Mouse (Mus musculus): Measurements from ENCODE around the gene Elp1.

Elp1 gene

DNA sequence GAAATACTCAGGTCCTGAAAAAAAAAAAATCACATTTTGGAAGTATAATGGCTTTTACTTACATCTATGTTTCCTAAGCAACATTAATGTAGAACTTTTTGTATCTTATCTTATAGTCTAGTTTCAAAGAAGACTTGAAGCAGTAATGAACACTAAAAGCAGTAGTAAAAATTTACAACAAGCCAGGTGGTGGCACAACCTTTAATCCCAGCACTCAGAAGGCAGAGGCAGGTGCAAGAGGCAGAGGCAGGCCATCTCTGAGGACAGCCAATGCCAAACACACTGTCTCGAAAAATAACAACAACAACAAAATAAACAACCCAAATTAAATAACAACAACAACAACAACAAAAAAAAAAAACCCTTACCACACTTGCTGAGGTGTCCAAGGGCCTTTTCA, 31.1 kb downstream of the Elp1 start:
- intact Hi-C loops (cut with DNase I) = no loop called here

DNA sequence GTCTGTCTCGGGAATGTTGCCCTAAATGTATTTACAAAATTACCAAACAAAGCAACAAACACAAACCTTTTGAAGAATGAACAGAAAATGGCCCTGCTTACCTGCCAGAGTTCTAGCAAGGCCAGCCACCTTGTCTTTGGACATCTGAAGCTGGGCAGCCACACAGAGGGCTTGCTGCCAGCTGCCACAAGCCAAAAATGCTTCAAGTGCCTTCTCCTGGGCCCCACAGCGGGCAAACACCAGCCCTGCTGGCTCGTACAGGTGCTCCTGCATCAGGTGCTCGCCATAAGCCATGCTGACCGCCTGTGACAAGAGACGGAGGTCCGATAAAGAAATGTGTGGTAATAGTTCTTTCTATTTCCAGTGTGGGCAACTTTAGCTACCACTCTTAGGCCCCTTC, 33.2 kb downstream of the Elp1 start:
- intact Hi-C loops (cut with DNase I) = no loop called here

DNA sequence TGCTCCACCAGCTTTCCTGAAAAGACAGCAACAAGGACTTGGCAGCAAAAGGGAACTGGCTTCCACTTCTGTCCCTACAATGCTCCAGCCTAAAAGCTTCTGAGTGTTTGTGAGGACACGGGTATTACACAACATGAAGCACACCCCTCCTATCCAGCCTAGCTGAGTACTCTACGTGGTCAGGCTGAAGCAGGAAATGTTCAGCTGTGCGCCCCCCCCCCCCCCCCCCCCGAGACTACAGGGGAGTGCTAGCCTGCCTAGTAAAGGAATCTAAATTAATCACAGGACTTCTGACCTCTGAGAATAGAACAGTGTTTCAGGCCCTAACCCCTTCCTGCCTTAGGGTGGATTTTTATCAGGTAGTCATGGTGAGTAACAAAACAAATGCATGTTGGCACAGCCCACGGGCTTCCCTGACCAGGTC, 34.3 kb downstream of the Elp1 start:
- intact Hi-C loops (cut with DNase I) = no loop called here

DNA sequence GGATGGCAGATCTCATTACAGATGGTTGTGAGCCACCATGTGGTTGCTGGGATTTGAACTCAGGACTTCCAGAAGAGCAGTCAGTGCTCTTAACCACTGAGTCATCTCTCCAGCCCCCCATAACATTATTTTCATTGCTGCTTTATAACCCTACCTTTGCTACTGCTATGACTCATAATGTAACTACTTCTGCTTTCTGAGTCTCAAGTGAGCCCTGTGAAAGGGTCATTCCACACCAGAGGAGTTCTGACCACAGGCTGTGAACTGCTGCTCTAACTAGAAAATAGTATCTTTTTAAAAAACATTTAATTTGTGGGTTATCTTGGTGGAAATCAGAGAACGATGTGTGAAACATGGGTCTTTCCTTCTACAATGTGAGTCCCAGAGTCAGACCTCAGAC, 44.4 kb downstream of the Elp1 start:
- intact Hi-C loops (cut with DNase I) = no loop called here

DNA sequence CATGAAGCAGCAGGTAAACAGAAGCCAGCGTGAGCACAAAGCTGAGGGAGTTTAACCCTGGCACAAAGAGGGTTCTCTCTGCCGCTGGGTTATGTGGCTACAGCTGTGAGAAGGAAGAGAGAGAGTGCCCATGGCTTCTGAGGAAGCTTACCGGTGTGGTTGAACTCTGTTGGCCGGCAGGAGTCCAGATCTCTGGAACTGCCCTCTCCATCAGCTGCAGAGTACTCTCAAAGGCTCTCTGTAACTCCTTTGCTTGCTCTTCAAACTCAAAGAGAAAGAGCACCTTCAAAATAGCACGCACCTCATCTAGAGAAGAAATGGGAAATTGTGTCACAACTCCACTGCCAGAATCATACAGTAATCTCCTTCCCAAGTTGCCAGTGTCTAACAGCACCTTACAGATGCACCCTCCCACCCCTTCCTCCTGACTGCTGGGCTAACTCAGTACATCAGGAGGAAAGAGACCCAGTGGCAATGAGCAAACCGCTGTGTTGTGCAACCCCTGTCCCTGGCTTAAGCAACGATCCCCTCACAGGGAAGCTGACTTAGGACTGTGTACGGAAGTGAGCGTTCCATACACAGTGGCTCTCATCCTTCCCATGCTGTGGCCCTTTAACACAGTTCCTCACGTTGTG, 45.0 kb downstream of the Elp1 start:
- intact Hi-C loops (cut with DNase I) = no loop called here

DNA sequence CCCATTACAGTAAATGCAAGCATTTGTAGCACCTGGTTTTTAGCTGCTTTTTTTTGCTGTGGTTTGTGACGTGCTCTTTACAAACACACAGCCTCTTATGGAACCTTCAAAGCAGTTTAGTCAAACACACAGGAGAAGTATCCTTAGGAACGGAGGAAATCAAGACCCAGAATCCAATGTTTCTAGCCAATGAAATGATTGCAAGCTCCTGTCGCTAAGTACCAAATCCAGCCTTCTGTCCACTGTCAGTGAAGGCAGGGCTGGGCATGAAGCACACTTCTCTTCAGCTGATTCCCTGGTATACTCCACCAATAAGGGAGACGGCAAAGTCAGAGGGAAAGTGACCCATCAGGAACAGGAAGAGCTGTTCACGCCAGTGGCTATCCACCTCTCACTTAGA, 46.1 kb downstream of the Elp1 start:
- intact Hi-C loops (cut with DNase I) = no loop called here

DNA sequence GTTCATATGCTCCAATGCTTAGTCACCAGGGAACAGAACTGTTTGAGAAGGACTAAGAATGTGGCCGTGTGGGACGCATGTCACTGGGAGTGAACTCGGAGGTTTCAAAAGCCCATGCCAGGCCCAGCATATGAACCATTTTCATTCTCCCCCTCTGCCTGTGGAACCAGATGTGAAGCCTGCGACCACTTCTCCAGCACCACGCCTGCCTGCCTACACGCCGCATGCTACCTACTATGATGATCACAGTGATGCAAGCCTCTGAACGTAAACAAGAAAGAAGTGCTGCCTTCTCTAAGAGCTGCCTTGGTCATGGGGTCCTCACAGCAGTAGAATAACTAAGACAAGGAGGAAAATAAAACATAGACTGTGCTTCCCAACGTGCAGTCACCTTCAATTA, 54.7 kb downstream of the Elp1 start:
- intact Hi-C loops (cut with DNase I) = no loop called here

DNA sequence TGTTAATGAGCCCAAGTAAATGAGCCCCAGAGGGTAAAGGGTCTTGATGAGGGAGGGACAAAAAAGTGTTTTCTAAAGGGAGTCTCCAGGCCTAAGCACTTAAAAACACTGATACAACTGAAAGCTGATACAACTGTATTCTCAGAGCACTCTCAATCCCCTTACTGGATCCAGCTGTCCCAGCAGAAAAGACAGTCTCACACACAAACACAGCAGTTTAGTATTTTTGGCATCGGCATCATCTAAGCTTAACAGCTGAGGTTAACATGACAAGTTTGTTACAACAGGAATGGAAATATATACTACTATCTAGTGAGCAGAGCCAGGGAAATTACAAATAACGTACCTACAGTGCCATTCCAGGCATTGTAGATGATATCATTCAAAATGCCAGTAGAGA, 55.8 kb downstream of the Elp1 start:
- intact Hi-C loops (cut with DNase I) = no loop called here

DNA sequence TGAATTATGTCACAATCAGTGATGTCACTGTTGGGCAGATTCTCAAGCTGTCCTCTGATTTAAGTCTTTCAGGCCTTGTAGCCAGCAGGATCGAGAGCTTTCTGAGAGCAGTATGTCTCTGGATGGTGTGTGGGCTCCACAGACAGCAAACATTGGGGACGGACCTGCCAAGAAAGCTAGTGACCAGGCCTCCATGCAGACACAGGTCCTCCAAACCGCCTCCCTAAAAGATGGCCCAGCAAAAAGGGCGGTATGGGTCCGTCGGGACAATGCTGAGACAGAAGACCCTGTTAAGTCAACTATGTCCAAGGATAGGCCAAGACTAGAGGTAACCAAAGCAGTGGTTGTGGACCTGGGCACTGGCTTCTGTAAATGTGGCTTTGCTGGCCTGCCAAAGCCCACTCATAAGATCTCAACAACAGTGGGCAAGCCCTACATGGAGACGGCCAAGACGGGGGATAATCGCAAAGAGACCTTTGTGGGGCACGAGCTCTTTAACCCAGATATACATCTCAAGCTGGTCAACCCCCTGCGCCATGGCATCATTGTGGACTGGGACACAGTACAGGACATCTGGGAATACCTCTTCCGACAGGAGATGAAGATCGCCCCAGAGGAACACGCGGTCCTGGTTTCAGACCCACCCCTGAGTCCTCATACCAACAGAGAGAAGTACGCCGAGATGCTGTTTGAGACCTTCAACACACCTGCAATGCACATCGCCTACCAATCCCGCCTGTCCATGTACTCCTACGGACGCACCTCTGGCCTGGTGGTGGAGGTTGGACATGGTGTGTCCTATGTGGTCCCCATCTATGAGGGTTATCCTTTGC, 58.6 kb downstream of the Elp1 start, which contains the start of gene Actl7a:
TSS of gene Actl7a (plus strand) at position 51 of the 833 bp plus-strand sequence.
- intact Hi-C loops (cut with DNase I) = no loop called here

DNA sequence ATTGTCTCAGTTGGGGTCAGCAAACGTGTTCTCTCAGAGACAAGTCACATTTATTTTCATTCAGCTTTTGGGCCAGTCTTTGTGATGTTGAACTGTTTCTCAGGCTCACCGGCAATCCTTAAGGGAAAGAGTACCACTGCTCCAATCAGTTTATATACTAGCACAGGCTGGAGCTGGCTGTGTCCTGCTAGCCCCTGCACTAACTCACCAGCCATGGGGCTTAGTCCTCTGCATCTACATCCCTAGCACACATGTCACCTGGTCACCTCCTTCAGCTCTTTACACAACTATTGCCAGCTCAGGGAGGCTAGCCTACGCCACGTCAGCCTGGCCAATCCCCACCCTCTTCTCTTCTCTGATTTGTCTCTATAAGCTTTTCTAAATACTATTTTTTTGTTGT, 59.4 kb downstream of the Elp1 start:
- intact Hi-C loops (cut with DNase I) = no loop called here

DNA sequence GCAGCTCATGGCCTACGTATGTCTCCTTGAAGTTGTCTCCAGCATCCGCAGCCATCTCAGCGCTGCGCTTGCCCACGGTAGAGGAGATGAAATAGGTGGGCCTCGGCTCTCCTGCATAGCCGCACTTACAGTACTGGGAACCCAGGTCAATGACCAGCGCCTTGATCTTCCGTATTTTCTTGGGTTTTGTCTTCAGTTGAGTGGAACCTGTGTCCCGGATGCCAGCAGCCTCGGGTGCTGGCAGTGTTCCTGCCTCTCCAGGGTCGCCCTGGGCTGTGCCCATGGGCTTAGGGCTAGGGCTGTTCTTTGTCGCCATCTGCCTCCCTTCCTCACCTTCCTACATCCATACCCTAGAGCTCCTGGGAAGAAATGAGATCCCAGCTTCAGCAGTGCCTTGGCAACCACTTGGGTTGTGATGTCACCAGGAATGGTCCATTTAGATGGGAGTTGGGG, 61.1 kb downstream of the Elp1 start, which contains the start of gene Actl7b:
TSS of gene Actl7b (minus strand) at position 403 of the 453 bp plus-strand sequence.
- intact Hi-C loops (cut with DNase I) = no loop called here

DNA sequence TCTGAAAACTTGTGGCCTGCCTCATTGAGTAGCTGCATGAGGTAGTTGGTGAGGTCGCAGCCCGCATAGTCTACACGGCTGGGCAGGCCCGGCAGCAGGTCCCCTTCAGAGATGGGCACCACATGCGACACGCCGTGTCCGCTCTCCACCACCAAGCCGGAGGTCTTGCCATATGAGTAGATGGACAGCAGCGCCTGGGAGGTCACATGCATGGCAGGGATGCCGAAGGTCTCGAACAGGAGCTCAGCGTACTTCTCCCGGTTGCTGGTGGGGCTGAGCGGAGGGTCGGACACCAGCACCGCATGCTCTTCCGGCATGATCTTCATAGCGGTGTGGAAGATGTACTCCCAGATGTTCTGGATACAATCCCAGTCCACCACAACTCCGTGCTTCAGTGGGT, 61.5 kb downstream of the Elp1 start:
- intact Hi-C loops (cut with DNase I) = no loop called here

DNA sequence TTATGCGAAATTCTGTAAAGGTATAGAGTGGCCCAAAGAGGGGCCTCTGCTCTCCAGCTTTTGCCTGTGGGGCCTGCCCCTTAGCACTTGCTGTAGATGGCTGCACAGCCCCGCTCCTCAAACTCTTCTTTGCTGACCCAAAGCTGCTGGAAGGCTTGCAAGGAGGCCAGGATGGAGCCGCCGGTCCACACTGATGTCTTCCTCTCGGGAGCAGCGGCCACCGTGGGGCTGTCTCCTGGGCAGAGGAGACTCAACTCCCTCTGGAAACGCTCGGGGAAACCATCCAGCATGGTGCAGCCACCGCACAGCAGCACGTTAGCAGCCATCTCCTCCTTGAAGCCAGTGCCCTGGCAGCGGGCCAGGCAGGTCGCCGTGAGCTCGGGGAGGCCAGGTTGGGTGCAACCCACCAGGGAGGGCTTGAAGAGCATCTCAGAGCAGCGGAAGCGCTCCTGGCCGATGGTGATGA, 62.1 kb downstream of the Elp1 start, which contains the start of gene Gm26657:
TSS of gene Gm26657 (plus strand) at position 51 of the 466 bp plus-strand sequence.
- intact Hi-C loops (cut with DNase I) = no loop called here

DNA sequence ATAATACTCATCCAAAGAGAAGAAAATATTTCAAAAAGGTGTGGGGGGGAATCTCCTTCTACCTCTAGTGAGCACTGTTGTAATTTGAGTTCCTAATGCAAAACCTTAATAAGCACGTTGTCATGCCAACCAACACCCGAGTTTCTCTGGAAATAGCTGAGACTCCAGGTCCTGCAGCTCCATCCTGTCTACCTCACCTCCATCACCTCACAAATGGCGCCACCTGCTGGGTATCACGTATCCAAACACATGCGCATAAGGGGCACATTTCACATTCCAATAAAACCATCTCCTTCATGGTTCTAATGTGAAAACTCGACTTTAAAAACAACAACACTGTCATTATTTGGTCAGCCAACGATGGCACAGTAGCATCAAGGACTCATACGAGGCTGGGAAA, 76.3 kb downstream of the Elp1 start:
- intact Hi-C loops (cut with DNase I) = no loop called here

DNA sequence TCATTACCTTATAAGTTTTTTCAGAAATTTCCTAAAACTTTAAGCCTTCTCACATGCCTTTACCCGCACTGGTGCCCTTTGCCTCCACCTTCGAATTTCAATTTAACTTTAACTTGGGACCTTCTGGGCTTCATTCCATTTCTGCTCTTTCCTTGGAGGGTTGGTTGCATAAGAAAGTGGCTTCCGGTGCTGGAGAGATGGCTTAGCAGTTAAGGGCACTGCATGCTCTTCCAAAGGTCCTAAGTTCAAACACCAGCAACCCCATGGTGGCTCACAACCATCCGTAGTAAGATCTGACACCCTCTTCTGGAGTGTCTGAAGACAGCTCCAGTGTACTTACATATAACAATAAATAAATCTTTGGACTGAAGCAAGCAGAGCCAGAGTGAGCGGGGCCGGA, 78.9 kb downstream of the Elp1 start:
- intact Hi-C loops (cut with DNase I) = no loop called here

DNA sequence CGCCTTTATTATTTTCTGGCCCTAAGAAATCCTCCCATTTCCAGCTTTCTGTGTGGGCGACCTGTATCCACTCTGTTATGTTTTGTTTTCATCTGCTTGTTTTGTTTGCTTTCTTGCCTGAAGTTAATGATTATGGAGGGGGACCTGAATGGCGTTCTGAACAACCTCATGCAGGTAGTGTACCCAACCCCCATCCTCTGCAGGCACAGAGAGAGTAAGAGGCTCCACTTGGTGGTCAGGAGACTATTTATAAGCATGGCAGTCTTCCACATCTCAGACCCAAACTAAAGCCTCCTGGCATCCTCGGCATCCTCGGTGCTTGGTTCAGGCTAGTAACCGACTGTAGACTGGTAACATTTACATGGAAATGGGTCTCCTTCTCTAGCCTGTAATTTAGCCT, 79.8 kb downstream of the Elp1 start:
- intact Hi-C loops (cut with DNase I) = no loop called here

DNA sequence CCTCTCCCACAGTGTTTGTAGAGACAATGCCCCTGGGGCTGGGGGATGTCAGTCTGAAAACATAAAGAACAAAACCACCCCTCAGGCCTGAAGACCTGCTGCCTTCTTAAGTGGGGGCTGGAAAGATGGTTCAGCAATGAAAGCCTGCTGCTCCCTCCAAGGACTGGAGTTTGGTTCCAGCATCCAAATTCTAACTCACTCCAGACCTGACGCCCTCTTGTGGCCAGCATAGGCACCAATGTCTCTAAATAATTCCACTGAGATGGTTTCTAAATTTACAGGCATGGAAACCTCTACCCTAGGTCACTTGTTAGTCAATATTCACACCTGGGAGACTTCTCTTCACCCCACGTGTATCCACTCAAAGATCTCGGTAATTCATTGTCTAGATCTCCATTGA, 80.7 kb downstream of the Elp1 start:
- intact Hi-C loops (cut with DNase I) = no loop called here

DNA sequence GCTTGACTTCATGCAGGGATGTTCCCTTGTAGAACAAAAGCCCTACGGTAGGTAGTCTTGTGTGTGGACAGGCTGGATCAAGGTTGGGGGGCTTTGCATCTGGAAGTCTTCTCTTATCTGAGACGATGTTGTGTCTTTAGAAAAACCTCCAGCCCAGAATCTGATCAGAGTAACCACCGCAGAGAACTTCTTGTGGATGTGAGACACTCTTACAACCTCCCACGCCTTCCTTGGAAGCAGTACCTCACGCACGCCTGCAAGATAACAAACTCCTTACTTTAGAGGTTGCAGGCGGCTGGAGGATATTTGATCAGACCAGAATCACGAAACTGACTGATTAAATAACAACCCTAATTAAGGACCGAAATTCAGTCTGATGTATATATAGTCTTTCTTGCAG, 81.7 kb downstream of the Elp1 start:
- intact Hi-C loops (cut with DNase I) = no loop called here

DNA sequence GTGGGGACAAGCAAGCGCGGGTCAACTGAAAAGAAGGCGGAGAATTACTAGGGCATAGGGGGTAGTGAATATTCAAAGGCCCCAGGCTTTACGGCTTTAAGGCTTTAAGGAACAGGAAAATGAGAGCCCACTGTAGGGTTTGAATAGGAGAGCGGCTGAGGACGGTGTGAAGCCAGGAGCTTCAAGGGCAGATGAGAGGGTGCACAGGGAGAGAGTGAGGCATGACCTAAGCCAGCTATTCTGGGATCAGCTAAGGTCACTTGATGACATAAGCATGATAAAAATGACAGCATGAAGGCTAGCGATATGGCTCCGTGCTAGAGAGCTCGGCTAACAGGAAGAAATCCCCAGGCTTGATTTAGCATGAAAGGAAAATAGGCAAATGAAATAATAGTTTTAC, 82.7 kb downstream of the Elp1 start:
- intact Hi-C loops (cut with DNase I) = no loop called here

DNA sequence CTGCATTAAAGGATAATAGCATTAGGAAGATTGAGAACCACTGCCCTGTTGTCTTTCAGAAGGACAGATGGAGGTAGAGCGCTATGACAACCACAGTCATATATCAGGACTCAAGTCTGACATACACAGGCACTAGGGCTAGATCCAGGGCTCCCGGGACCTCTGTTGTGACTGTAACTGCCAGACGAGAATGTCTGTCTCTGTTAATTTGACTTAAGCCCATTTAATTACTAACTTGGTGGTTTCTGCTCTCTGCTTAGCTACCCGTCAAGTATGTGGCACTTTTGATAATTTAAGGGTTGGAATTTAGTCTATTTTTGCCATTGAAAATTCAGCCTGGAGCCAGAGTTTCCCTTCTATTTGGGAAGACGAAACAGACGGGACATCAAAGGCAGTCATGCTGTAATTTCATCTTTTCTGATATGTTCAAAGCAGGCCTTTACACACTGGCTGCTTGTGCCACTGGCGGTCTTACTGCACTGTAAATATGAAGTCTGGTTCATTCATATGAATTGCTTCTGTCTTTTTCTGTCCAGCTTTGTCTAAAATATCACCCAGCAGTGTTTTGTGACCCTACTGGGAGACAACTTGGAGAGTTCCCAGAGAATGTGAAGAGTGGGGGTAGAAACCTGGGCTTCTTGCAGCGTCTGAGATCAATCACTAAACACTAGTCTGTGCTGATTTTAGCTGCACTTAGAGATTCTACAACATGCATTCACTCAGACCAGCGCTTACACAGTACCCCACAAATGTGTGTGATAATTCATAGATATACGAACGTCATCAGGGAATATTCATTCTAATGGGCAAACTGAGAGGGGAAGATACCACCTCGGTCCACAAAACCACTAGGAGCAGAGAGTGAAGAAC, 83.3 kb downstream of the Elp1 start:
- intact Hi-C loops (cut with DNase I) = no loop called here

DNA sequence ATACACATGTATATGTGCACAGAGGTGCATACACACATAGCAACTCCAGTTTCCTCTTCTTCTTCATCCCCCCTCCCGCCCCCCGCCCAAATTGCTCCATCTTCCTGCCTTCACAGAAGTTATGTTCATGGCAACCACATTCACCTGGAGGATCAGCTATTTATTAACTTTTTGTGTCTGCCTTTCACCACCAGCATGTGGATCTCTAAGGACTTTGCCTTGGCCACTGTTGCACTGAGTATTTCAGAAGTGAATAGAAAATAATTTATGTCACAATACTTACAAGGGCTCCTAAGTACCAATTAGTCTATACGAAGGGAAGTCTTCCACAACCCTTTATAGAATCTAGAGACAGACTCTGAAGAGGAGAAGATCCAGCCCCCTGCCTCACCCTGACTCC, 84.2 kb downstream of the Elp1 start:
- intact Hi-C loops (cut with DNase I) = no loop called here

DNA sequence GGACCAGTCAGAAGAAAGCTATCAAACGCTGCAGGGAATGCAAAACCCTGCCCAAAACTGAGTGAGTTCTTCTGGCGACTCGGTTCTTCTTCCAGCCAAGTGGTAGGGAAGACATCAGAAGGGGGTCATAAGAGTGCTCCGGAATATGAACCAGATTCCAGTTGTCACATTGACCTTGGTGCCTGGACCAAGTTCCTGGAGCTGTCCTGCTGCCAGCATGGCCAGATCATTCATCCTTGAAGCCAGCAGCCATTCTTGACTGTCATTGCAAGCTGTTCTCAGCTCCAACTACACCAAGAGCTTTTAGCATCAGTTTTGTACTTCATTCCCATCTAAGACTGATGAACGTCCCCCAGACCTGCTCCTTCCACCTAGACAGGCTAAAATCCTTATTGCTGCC, 85.3 kb downstream of the Elp1 start:
- intact Hi-C loops (cut with DNase I) = no loop called here

Data from adrenal gland (tissue).